Mouse (Mus musculus): ENCODE measurements at regions not wholly inside any gene's neighbourhood (a gene's known extent, or its start where the extent isn't known, plus 50 kb on each side); places are given as distances from the start of the nearest gene placed in this dataset.

DNA sequence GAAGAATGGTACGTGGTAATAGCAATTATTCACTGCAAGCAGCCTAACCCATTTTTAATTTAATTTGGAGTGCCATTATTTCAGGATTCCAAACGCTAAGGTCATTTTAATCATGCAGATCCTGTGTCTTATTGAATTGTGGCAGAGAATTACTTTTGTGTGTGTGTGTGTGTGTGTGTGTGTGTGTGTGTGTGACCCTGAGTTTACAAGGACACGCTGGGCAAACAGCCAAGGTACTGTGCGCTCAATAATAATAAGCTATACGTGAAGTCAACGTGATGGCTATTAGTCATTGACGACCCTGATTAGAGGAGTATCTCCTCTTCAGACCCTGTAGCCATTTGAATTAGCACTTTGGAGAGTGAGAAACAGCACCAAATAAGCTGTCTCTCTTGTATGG lies 144.1 kb downstream of the Klf7 start:
- no peak for DNase-seq (ENCODE audit: low spot score in 2 of 2)

- DNase-seq (ENCODE audit: low spot score in 2 of 2): no peak
These were observed 144.7 kb downstream of the Klf7 start for GRCm38 (mm10) chr1:63977302-63977888.

- no peak for DNase-seq (ENCODE audit: low spot score in 2 of 2)
These were observed 145.2 kb downstream of the Klf7 start for GRCm38 (mm10) chr1:63976862-63977261.

GRCm38 (mm10) chr1:63967849-63968248 lies 154.2 kb downstream of the Klf7 start:
- DNase-seq (ENCODE audit: low spot score in 2 of 2): no peak

- no peak for DNase-seq (ENCODE audit: low spot score in 2 of 2)
These were observed 156.6 kb downstream of the Klf7 start for GRCm38 (mm10) chr1:63965446-63965845.

DNA sequence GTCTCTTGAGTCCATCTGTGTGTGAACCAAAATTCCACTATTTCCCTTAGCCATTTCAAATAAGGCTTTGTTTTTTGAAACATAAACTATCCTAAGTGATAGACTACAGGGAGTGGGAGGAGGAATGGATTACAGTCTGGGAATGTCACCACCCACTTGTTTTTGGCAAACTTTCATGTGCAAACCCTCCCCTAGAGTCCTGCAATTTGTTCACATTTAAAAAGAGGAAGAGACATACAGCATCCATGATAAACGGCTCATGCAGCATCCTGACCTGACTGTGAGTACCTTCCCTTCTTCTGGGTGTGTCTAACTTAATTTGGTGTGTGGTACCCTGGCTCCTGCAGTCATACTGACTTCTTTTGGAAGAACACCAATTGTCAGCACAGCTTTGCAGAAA lies 157.6 kb downstream of the Klf7 start:
- DNase-seq (ENCODE audit: low spot score in 2 of 2): peak; percentile 43 to 68

GRCm38 (mm10) chr1:63955701-63956355 lies 166.3 kb downstream of the Klf7 start:
- DNase-seq (ENCODE audit: low spot score in 2 of 2): no peak

DNA sequence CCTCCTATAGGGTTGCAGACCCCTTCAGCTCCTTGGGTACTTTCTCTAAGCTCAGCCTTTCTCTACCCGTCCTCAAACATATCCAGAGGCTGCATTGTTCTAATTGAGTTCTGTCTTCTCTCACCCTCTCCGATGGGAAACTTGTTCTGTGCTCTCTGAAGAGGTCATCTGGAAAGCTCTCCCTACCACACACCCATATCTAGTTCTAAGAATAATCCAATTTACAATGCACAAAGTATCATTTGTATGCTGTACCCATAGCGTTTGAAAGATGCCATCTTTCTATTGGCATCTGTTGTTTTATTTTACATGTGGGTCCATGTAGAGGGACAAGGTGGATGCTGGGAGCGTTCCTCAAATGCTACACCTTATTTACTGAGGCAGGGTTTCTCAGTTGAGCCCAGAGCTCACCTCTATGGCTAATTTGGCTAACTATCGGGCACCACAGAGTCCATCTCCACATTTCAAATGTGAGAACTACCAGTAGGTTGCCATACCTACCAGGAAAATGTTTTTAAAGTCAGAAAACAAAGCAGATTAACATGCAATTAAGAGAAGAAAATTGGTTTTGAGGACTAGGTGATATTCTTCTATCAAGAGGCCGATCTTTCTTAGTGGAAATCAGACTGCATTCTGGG lies 167.1 kb downstream of the Klf7 start:
- DNase-seq (ENCODE audit: low spot score in 2 of 2): no peak

- no peak for DNase-seq (ENCODE audit: low spot score in 2 of 2)
These were observed 167.9 kb downstream of the Klf7 start for GRCm38 (mm10) chr1:63954172-63954571.

DNA sequence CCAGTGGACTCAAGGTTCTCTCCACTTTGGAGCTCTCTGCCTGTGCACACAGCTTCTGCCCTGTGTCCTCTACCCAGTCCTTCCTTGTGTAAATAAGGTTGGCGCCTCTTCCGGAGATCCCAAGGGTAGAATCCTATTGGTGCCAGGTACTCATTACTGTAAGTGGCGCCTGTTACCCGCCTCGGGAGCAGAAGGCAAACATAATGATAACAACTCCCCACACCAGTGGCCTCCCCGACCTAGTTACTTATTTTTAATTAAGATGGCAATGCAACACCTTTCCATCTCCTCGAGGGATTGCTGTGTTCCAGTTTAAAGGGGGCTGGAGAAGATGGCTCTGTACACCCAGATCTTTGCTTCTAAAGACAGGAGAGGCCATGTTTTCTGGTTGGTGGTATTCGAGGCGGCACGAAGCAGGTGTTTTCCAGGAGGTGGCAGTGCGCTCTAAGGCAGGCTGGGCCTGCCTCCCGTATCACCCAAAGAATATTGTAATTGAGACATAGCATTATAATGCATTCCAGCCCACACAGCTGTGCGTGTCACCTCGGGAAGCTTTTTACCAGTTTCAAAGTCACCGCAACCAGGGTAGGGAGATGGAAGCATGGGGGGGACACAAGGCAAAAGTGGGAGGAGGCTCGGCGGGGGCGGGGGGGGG lies 168.7 kb downstream of the Klf7 start:
- DNase-seq (ENCODE audit: low spot score in 2 of 2): peak in 1 of 2 experiments; percentile 76

DNA sequence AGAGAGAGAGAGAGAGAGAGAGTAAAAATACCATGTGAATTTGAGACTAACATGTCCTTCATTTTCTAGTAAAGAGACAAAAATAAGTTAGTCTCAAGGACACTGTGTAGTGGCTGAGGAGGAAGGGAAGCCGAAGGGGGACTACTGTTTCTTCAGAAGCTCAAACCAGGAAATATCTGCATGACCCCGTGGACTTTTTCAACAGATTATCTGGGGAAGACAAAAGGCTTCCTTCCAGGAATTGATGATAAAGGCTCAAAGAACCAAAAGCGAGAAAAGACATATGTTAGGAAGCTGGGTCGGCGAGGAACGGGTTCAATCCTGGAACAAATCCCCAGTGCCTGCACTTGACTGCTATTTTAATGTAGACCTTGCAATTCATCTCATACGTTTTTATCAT lies 170.4 kb downstream of the Klf7 start:
- no peak for DNase-seq (ENCODE audit: low spot score in 2 of 2)

GRCm38 (mm10) chr1:63947278-63947677 lies 174.8 kb downstream of the Klf7 start:
- DNase-seq (ENCODE audit: low spot score in 2 of 2): no peak

DNA sequence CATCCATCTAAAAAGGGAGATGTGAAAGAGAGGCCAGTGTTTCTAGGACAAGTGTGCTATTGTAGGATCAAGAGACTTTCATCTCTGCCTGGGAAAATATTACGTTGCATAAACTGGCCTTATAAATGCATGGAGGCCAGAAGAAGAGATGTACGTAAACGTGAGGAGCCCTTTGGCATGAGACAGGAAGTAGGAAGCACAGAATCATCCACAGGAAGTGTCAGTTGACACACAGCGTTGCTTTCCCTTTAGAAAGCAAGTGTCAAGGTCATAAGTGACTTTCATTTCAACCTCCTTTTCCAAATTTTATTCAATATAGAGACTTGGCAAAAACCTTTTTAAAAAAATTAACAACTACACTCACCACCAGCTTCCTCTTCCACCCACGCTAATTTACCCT lies 175.2 kb downstream of the Klf7 start:
- DNase-seq (ENCODE audit: low spot score in 2 of 2): no peak

DNA sequence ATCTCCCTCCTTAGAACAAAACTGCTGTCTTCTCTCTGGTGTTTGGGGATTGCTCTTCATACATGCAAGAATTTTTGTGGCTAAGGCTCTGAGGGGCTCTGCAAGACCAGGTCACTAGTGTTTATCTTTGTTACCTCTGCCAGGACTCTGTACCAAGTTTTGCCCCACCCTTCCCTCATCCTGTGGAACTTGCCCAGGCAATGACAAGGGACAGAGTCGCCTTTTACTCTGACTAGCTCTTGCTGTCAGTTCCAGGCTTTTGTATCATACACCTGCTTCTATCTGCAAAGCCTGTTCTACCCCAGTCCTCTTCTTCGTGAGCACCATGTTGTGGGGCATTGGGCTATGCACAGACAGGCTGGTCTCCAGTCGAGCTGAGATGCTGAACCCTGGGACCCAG lies 175.7 kb upstream of the 4933402D24Rik start:
- no peak for DNase-seq (ENCODE audit: low spot score in 2 of 2)

- no peak for DNase-seq (ENCODE audit: low spot score in 2 of 2)
These were observed 169.3 kb upstream of the 4933402D24Rik start for GRCm38 (mm10) chr1:63938416-63938815.

DNA sequence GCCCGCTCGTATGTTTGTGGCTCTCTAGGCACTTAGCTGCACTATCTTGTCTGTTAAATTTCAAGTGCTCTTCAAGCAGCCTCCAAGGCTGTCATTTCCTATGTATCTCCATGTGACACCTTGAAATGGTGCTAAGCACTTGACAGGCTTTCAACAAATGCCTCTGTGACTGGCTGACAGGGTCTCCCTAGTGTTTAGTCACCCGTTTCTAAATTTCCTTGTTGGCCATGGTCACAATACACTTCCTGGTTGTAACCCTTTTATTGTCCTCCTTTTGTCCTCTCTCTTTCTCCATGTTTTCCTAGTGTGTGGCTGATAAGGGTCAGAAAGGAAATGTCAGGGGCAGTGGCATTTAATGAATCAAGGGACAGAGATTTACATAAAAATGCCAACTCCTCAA lies 168.4 kb upstream of the 4933402D24Rik start:
- no peak for DNase-seq (ENCODE audit: low spot score in 2 of 2)

DNA sequence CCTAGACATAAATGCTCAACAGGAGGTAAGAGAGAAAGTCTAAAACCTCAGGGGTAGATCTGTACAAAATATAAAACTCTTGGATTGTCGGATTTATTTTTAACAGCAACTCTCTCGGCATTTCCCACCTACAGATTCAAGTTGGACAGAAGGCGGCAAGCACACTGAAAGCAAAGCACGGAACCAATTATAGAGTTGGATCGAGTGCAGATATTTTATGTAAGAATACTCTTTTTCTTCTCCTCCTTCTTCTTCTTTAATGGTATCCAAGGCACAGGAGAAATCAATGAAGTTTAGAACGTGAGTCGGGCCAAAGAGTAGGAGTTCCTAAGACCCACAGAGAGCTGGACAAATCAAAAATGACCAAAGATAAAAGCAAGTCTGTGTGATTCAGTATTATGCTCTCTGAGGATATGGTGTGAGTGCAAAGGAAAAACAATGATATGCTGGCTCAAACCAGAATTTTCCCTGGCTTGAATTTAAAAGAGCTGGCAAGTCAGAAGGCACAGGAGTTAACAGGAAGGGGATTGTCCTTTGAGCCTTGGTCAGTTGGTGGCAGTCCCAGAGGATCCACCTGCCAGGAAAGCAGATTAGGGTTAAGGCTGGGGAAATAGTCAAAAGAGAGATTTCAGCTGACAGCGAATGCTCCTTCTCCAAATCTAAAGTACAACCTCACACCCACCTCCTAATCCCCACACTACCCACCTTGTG lies 165.7 kb upstream of the 4933402D24Rik start:
- peak; percentile 61 to 75 for DNase-seq (ENCODE audit: low spot score in 2 of 2)

- DNase-seq (ENCODE audit: low spot score in 2 of 2): no peak
These were observed 163.4 kb upstream of the 4933402D24Rik start for GRCm38 (mm10) chr1:63932484-63932883.

DNA sequence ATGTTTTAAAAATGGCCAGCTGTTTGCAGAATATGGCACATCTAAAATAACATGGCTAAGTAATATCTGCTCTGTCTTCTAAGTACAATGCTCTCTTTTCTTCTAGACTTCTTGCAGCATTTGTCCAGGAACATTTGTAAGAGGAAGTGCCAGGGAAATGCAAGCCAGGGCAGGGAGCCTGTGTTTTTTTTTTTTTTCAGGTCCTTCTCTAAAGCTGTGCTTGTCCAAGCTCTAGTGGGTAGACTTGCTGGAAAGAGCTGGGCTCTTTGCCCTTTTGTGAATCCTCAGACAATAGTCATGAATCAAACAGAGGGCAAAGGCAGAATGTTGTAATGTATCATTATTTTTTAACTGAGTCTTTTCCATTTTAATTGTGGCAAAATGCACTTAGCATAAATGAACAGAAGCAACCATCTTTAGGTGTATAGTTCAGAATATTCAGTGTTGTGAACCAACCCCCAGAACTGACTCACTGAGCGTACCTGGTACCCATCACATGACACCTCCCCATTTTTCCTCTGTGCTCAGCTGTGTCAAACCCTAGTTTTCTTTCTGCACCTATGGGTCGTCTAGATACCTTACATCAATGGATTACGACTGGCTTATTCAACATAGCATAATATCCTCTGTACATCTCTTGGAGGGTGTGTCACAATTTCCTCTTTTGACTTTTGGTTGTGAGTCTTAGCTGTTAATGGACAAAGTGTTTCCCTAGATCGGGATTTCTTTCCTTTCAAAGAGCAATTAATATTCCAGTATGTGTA lies 160.5 kb upstream of the 4933402D24Rik start:
- no peak for DNase-seq (ENCODE audit: low spot score in 2 of 2)

GRCm38 (mm10) chr1:63928850-63929249 lies 159.8 kb upstream of the 4933402D24Rik start:
- no peak for DNase-seq (ENCODE audit: low spot score in 2 of 2)

DNA sequence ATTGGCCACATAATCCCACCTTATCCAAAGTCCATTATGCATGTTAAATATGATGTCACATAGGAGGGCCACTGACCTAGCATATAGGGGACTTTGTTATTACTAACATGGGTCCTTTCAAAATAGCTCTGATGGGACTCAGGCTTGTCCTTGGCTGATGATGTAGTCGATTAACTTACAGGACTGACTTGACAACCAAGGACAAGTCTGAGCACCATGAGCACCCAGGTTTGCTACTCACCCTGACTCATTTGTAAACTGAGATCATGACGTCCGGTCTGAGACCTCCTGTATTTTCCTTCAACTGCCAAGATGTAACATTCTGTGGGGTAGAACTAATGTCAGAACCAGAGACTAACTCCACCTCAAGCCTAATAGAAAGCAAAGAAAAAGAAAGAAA lies 159.3 kb upstream of the 4933402D24Rik start:
- DNase-seq (ENCODE audit: low spot score in 2 of 2): no peak
